Mouse (Mus musculus): ENCODE measurements around the gene Gm2832. TPM values are rescaled to one million over a fixed set of nuclear protein-coding genes. Genes with fewer than 3 reads are reported as not detected.
"Not testable (repeated sequence)": the region's sequence is repeated elsewhere in the genome, so short reads cannot be mapped to it uniquely, and the experiment has no call there.

Gene Gm2832
- polyA plus RNA-seq (2015; fragmentation: Nextera tagmentation; extraction: Ambion mirVana): not detected in 2 replicates

- not testable (repeated sequence) for H3K4me2 ChIP-seq; DNase-seq; H3K36me3 ChIP-seq; H3K4me3 ChIP-seq (replicated peaks); H3K27ac ChIP-seq; H3K9me3 ChIP-seq (replicated peaks); H3K27me3 ChIP-seq; H3K9ac ChIP-seq; H3K4me1 ChIP-seq (replicated peaks); ATAC-seq (ENCODE audit: low read depth)
- WGBS (ENCODE audit: insufficient replicate concordance): 70% methylated on average over 2 of the region's 3 CpGs
Measured at GRCm38 (mm10) chr14:41278505-41278904, at the start of gene Gm2832. Gene Gm2832, plus strand, starts transcription at chr14:41278805.

GRCm38 (mm10) chr14:41263296-41263695, 15.3 kb upstream of the Gm2832 start:
- H3K4me1 ChIP-seq (replicated peaks); H3K9ac ChIP-seq; H3K9me3 ChIP-seq (replicated peaks); H3K4me3 ChIP-seq (replicated peaks); H3K36me3 ChIP-seq; H3K27me3 ChIP-seq; DNase-seq; ATAC-seq (ENCODE audit: low read depth); H3K4me2 ChIP-seq; H3K27ac ChIP-seq: not testable (repeated sequence)
- 16% methylated on average over 4 of the region's 4 CpGs for WGBS (ENCODE audit: insufficient replicate concordance)

GRCm38 (mm10) chr14:41263853-41264755, 14.5 kb upstream of the Gm2832 start:
- not testable (repeated sequence) for H3K9me3 ChIP-seq (replicated peaks); H3K4me3 ChIP-seq (replicated peaks); ATAC-seq (ENCODE audit: low read depth); H3K27ac ChIP-seq; H3K4me1 ChIP-seq (replicated peaks); H3K36me3 ChIP-seq; DNase-seq; H3K27me3 ChIP-seq; H3K9ac ChIP-seq
- 4% methylated on average over 25 of the region's 29 CpGs for WGBS (ENCODE audit: insufficient replicate concordance)
- H3K4me2 ChIP-seq: 0 out of 2 replicates have a peak overlapping the region, but pooled peaks have one; percentile 26

GRCm38 (mm10) chr14:41264756-41265566, 13.6 kb upstream of the Gm2832 start:
- H3K9me3 ChIP-seq (replicated peaks); H3K4me1 ChIP-seq (replicated peaks); DNase-seq; H3K9ac ChIP-seq; H3K27ac ChIP-seq; H3K4me3 ChIP-seq (replicated peaks); H3K27me3 ChIP-seq; H3K36me3 ChIP-seq: not testable (repeated sequence)
- ATAC-seq (ENCODE audit: low read depth): 0 out of 2 replicates have a peak, but pooled peaks have one; percentile 31
- 3% methylated on average over 27 of the region's 36 CpGs for WGBS (ENCODE audit: insufficient replicate concordance)
- H3K4me2 ChIP-seq: peak overlapping the region; percentile 29; the same call in 1 of the 2 replicates

GRCm38 (mm10) chr14:41285965-41286364, 7.4 kb downstream of the Gm2832 start:
- WGBS (ENCODE audit: insufficient replicate concordance): 7% methylated on average over 1 of the region's 1 CpGs
- H3K4me1 ChIP-seq (replicated peaks); H3K27me3 ChIP-seq; H3K36me3 ChIP-seq; ATAC-seq (ENCODE audit: low read depth); H3K4me2 ChIP-seq; H3K27ac ChIP-seq; H3K9ac ChIP-seq; H3K9me3 ChIP-seq (replicated peaks); H3K4me3 ChIP-seq (replicated peaks); DNase-seq: not testable (repeated sequence)

Other genes starting within 250 kb of the Gm2832 start
- not detected in 2 replicates for gene Dydc2, start 209.6 kb upstream of the Gm2832 start, polyA plus RNA-seq (2015; fragmentation: Nextera tagmentation; extraction: Ambion mirVana)
- not detected in 2 replicates for gene Dydc1, start 205.9 kb upstream of the Gm2832 start, polyA plus RNA-seq (2015; fragmentation: Nextera tagmentation; extraction: Ambion mirVana)
- gene Mat1a, start 173.8 kb upstream of the Gm2832 start, polyA plus RNA-seq (2015; fragmentation: Nextera tagmentation; extraction: Ambion mirVana): 4.5 and 4.9 TPM in 2 replicates
- 0.08 and 0.12 TPM in 2 replicates for gene Sftpa1, start 147.0 kb upstream of the Gm2832 start, polyA plus RNA-seq (2015; fragmentation: Nextera tagmentation; extraction: Ambion mirVana)
- gene Mbl1, start 127.3 kb upstream of the Gm2832 start, polyA plus RNA-seq (2015; fragmentation: Nextera tagmentation; extraction: Ambion mirVana): 16.2 and 19.6 TPM in 2 replicates
- gene Sftpd, start 93.7 kb upstream of the Gm2832 start, polyA plus RNA-seq (2015; fragmentation: Nextera tagmentation; extraction: Ambion mirVana): 0.12 and 0.16 TPM in 2 replicates
- not detected in 2 replicates for gene Gm5798, start 69.8 kb downstream of the Gm2832 start, polyA plus RNA-seq (2015; fragmentation: Nextera tagmentation; extraction: Ambion mirVana)
- gene Gm7945, start 107.6 kb downstream of the Gm2832 start, polyA plus RNA-seq (2015; fragmentation: Nextera tagmentation; extraction: Ambion mirVana): not detected in 2 replicates
- not detected in 2 replicates for gene Gm6482, start 129.5 kb downstream of the Gm2832 start, polyA plus RNA-seq (2015; fragmentation: Nextera tagmentation; extraction: Ambion mirVana)
- gene Gm7954, start 174.7 kb downstream of the Gm2832 start, polyA plus RNA-seq (2015; fragmentation: Nextera tagmentation; extraction: Ambion mirVana): not detected in 2 replicates
- not detected in 2 replicates for gene Gm3486, start 210.7 kb downstream of the Gm2832 start, polyA plus RNA-seq (2015; fragmentation: Nextera tagmentation; extraction: Ambion mirVana)

All from liver, embryonic 13.5 days (tissue).